Mouse (Mus musculus): ENCODE data around the gene Gsdma2. TPM values are rescaled to one million over a fixed set of nuclear protein-coding genes. Genes with fewer than 3 reads are reported as not detected.
"Not testable (repeated sequence)": the region's sequence is repeated elsewhere in the genome, so short reads cannot be mapped to it uniquely, and the experiment has no call there.

The Gsdma2 gene
- polyA plus RNA-seq, 1 experiment from 2014 or later = not detected

GRCm38 (mm10) chr11:98644757-98645156, 1.8 kb upstream of the Gsdma2 start:
- WGBS = 86% methylated on average over 3 of the region's 3 CpGs

GRCm38 (mm10) chr11:98645946-98646345, 613 bp upstream of the Gsdma2 start:
- Histone ChIP-seq H3K4me3 (ENCODE audit: low read depth, low read length) (no peak overlapping the region), H3K27me3 (ENCODE audit: control insufficient read depth, insufficient read depth, low read length) (no peaks in the 10 kb centered on the region), H3K27ac (ENCODE audit: low read depth, low read length) (no peak overlapping the region), H3K4me2 (ENCODE audit: low read depth, low read length) (no peak overlapping the region), H3K4me1 (ENCODE audit: control insufficient read depth, insufficient read depth, low read length) (no peaks in the 10 kb centered on the region), H3K9me3 (ENCODE audit: control insufficient read depth, low read length) (no peaks in the 10 kb centered on the region), H3K9ac (replicated peaks; ENCODE audit: low read depth, low read length) (no peak overlapping the region), H3K36me3 (ENCODE audit: control insufficient read depth, insufficient read depth, low read length) (no peaks in the 10 kb centered on the region)
- no peak for ATAC-seq (ENCODE audit: low read depth)
- 90% methylated on average over 2 of the region's 2 CpGs for WGBS

More at GRCm38 (mm10) chr11:98644757-98645156, 1.8 kb upstream of the Gsdma2 start:
- Histone ChIP-seq H3K4me2 (ENCODE audit: low read depth, low read length) (no peak overlapping the region), H3K9me3 (ENCODE audit: control insufficient read depth, low read length) (no peaks in the 10 kb centered on the region), H3K27me3 (ENCODE audit: control insufficient read depth, insufficient read depth, low read length) (no peaks in the 10 kb centered on the region), H3K36me3 (ENCODE audit: control insufficient read depth, insufficient read depth, low read length) (no peaks in the 10 kb centered on the region), H3K9ac (replicated peaks; ENCODE audit: low read depth, low read length) (no peak overlapping the region), H3K4me3 (ENCODE audit: low read depth, low read length) (no peak overlapping the region), H3K4me1 (ENCODE audit: control insufficient read depth, insufficient read depth, low read length) (no peaks in the 10 kb centered on the region), H3K27ac (ENCODE audit: low read depth, low read length) (no peak overlapping the region)
- ATAC-seq (ENCODE audit: low read depth) = no peak

GRCm38 (mm10) chr11:98655076-98655475, 8.5 kb downstream of the Gsdma2 start:
- not testable (repeated sequence) for H3K4me2 ChIP-seq (ENCODE audit: low read depth, low read length); H3K36me3 ChIP-seq (ENCODE audit: control insufficient read depth, insufficient read depth, low read length); H3K4me3 ChIP-seq (ENCODE audit: low read depth, low read length); H3K9ac ChIP-seq (replicated peaks; ENCODE audit: low read depth, low read length); H3K4me1 ChIP-seq (ENCODE audit: control insufficient read depth, insufficient read depth, low read length); H3K9me3 ChIP-seq (ENCODE audit: control insufficient read depth, low read length); H3K27me3 ChIP-seq (ENCODE audit: control insufficient read depth, insufficient read depth, low read length); ATAC-seq (ENCODE audit: low read depth); H3K27ac ChIP-seq (ENCODE audit: low read depth, low read length)
- 14% methylated on average over 7 of the region's 7 CpGs for WGBS

- Histone ChIP-seq H3K4me1 (ENCODE audit: control insufficient read depth, insufficient read depth, low read length) (no peaks in the 10 kb centered on the region), H3K27me3 (ENCODE audit: control insufficient read depth, insufficient read depth, low read length) (no peaks in the 10 kb centered on the region), H3K9ac (replicated peaks; ENCODE audit: low read depth, low read length) (no peak overlapping the region), H3K9me3 (ENCODE audit: control insufficient read depth, low read length) (no peaks in the 10 kb centered on the region), H3K4me3 (ENCODE audit: low read depth, low read length) (no peak overlapping the region), H3K36me3 (ENCODE audit: control insufficient read depth, insufficient read depth, low read length) (no peaks in the 10 kb centered on the region), H3K27ac (ENCODE audit: low read depth, low read length) (no peak overlapping the region), H3K4me2 (ENCODE audit: low read depth, low read length) (no peak overlapping the region)
- 0 out of 2 replicates have a peak, but pooled peaks have one; percentile 46 for ATAC-seq (ENCODE audit: low read depth)
- 5% methylated on average over 6 of the region's 6 CpGs for WGBS
These were observed 14.0 kb downstream of the Gsdma2 start for GRCm38 (mm10) chr11:98660517-98660916.

GRCm38 (mm10) chr11:98664091-98664490, 17.5 kb downstream of the Gsdma2 start, which contains the start of gene Gsdma:
TSS of gene Gsdma (plus strand) at chr11:98664351.
- no peaks in the 10 kb centered on the region for H3K4me1 ChIP-seq (ENCODE audit: control insufficient read depth, insufficient read depth, low read length)
- H3K4me3 ChIP-seq (ENCODE audit: low read depth, low read length) = no peak within 1 kb of the TSS
- H3K36me3 ChIP-seq (ENCODE audit: control insufficient read depth, insufficient read depth, low read length) = no peaks in the 10 kb centered on the region
- H3K27me3 ChIP-seq (ENCODE audit: control insufficient read depth, insufficient read depth, low read length) = no peaks in the 10 kb centered on the region
- H3K9me3 ChIP-seq (ENCODE audit: control insufficient read depth, low read length) = no peaks in the 10 kb centered on the region
- ATAC-seq (ENCODE audit: low read depth) = no peak
- no peak within 1 kb of the TSS for H3K27ac ChIP-seq (ENCODE audit: low read depth, low read length)
- 27% methylated on average over 4 of the region's 4 CpGs for WGBS
- no peak within 1 kb of the TSS for H3K4me2 ChIP-seq (ENCODE audit: low read depth, low read length)
- no peak within 1 kb of the TSS for H3K9ac ChIP-seq (replicated peaks; ENCODE audit: low read depth, low read length)

GRCm38 (mm10) chr11:98668984-98669383, 22.4 kb downstream of the Gsdma2 start:
- no peak for ATAC-seq (ENCODE audit: low read depth)
- H3K4me3 ChIP-seq (ENCODE audit: low read depth, low read length) = no peak overlapping the region
- H3K4me1 ChIP-seq (ENCODE audit: control insufficient read depth, insufficient read depth, low read length) = no peaks in the 10 kb centered on the region
- H3K27ac ChIP-seq (ENCODE audit: low read depth, low read length) = no peak overlapping the region
- WGBS = 70% methylated on average over 2 of the region's 2 CpGs
- H3K27me3 ChIP-seq (ENCODE audit: control insufficient read depth, insufficient read depth, low read length) = no peaks in the 10 kb centered on the region
- H3K9ac ChIP-seq (replicated peaks; ENCODE audit: low read depth, low read length) = no peak overlapping the region
- no peak overlapping the region for H3K4me2 ChIP-seq (ENCODE audit: low read depth, low read length)
- no peaks in the 10 kb centered on the region for H3K36me3 ChIP-seq (ENCODE audit: control insufficient read depth, insufficient read depth, low read length)
- no peaks in the 10 kb centered on the region for H3K9me3 ChIP-seq (ENCODE audit: control insufficient read depth, low read length)

- 75% methylated on average over 3 of the region's 3 CpGs for WGBS
- no peaks in the 10 kb centered on the region for H3K27me3 ChIP-seq (ENCODE audit: control insufficient read depth, insufficient read depth, low read length)
- H3K9ac ChIP-seq (replicated peaks; ENCODE audit: low read depth, low read length) = no peak overlapping the region
- H3K9me3 ChIP-seq (ENCODE audit: control insufficient read depth, low read length) = no peaks in the 10 kb centered on the region
- ATAC-seq (ENCODE audit: low read depth) = no peak
- no peak overlapping the region for H3K4me2 ChIP-seq (ENCODE audit: low read depth, low read length)
- no peaks in the 10 kb centered on the region for H3K36me3 ChIP-seq (ENCODE audit: control insufficient read depth, insufficient read depth, low read length)
- H3K27ac ChIP-seq (ENCODE audit: low read depth, low read length) = no peak overlapping the region
- no peak overlapping the region for H3K4me3 ChIP-seq (ENCODE audit: low read depth, low read length)
- no peaks in the 10 kb centered on the region for H3K4me1 ChIP-seq (ENCODE audit: control insufficient read depth, insufficient read depth, low read length)
These were observed 24.8 kb downstream of the Gsdma2 start for GRCm38 (mm10) chr11:98671284-98671815.

- H3K9ac ChIP-seq (replicated peaks; ENCODE audit: low read depth, low read length) = no peak overlapping the region
- no peaks in the 10 kb centered on the region for H3K36me3 ChIP-seq (ENCODE audit: control insufficient read depth, insufficient read depth, low read length)
- H3K27ac ChIP-seq (ENCODE audit: low read depth, low read length) = no peak overlapping the region
- no peaks in the 10 kb centered on the region for H3K27me3 ChIP-seq (ENCODE audit: control insufficient read depth, insufficient read depth, low read length)
- WGBS = 60% methylated on average over 5 of the region's 5 CpGs
- no peak overlapping the region for H3K4me2 ChIP-seq (ENCODE audit: low read depth, low read length)
- H3K9me3 ChIP-seq (ENCODE audit: control insufficient read depth, low read length) = no peaks in the 10 kb centered on the region
- no peaks in the 10 kb centered on the region for H3K4me1 ChIP-seq (ENCODE audit: control insufficient read depth, insufficient read depth, low read length)
- H3K4me3 ChIP-seq (ENCODE audit: low read depth, low read length) = no peak overlapping the region
- no peak for ATAC-seq (ENCODE audit: low read depth)
These were observed 25.3 kb downstream of the Gsdma2 start for GRCm38 (mm10) chr11:98671857-98672256.

GRCm38 (mm10) chr11:98672482-98672881, 25.9 kb downstream of the Gsdma2 start:
- Histone ChIP-seq H3K9ac (replicated peaks; ENCODE audit: low read depth, low read length) (no peak overlapping the region), H3K4me1 (ENCODE audit: control insufficient read depth, insufficient read depth, low read length) (no peaks in the 10 kb centered on the region), H3K27me3 (ENCODE audit: control insufficient read depth, insufficient read depth, low read length) (no peaks in the 10 kb centered on the region), H3K4me3 (ENCODE audit: low read depth, low read length) (no peak overlapping the region), H3K36me3 (ENCODE audit: control insufficient read depth, insufficient read depth, low read length) (no peaks in the 10 kb centered on the region), H3K27ac (ENCODE audit: low read depth, low read length) (no peak overlapping the region), H3K4me2 (ENCODE audit: low read depth, low read length) (no peak overlapping the region), H3K9me3 (ENCODE audit: control insufficient read depth, low read length) (no peaks in the 10 kb centered on the region)
- 88% methylated on average over 5 of the region's 5 CpGs for WGBS
- ATAC-seq (ENCODE audit: low read depth) = no peak

Data from neural tube, embryonic 14.5 days (tissue).